Mouse (Mus musculus) 3134 (cell line): ENCODE results near the gene Fnbp4.
"Not testable (repeated sequence)": the region's sequence is repeated elsewhere in the genome, so short reads cannot be mapped to it uniquely, and the experiment has no call there.

Experiments used
- DNase-seq: peaks from one replicate; pipeline ENCODE4 v3.0.0-alpha.2; 2011; ENCODE audit warnings: low spot score; ENCODE audit not compliant: insufficient read length; ENCODE audit errors: extremely low read depth

Fnbp4 gene

GRCm38 (mm10) chr2:90782458-90782857 lies 37.3 kb downstream of the Fnbp4 start, which contains the start of gene Agbl2:
Gene Agbl2 (plus strand): TSS chr2:90782727.
- DNase-seq = no peak

- peak; percentile 10 for DNase-seq
Measured at GRCm38 (mm10) chr2:90782901-90783486, 37.8 kb downstream of the Fnbp4 start.

GRCm38 (mm10) chr2:90788126-90788525 lies 43.0 kb downstream of the Fnbp4 start:
- no peak for DNase-seq

DNA sequence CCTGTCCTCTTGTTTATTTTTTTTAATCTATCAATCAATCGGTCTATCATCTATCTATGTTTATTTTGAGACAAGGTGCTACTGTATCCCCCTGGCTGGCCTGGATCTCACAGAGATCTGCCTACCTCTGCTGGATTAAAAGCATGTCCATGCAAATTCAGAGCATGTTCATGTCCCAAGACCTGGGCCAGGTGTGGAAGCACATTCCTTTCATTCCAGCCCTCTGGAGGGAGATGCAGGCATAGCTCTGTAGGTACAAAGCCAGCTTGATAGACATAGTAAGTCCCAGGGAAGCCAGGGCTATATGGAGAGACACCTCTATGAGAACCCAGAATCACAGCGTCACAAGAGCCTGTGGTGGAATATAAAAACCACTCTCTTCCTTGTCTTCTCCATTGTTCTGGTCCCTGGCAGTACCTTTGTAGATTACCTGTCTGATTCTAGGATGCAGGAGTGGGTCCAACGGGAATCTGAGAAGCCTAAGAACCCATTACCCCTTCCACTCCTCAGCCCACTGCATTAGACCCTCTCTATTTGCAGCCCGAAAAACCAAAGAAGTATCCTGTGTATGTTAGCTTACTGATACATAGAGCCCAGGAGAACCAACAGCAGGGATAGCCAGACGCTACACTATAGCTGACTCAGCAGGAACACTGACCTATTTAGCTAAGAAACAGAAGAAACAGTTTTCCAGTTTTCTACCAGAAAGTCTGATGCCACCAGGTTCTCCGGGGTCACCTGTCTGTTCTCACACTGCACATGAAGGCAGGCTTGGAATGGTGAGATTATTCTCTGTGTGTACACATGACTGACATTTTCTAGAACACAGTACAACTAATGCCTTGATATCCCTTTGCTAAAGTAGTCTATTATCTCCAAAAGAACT lies 63.3 kb downstream of the Fnbp4 start:
- DNase-seq = no peak

- DNase-seq = no peak
Measured at GRCm38 (mm10) chr2:90810751-90811150, 65.6 kb downstream of the Fnbp4 start.

GRCm38 (mm10) chr2:90815266-90815665 lies 70.1 kb downstream of the Fnbp4 start:
- DNase-seq = no peak

DNA sequence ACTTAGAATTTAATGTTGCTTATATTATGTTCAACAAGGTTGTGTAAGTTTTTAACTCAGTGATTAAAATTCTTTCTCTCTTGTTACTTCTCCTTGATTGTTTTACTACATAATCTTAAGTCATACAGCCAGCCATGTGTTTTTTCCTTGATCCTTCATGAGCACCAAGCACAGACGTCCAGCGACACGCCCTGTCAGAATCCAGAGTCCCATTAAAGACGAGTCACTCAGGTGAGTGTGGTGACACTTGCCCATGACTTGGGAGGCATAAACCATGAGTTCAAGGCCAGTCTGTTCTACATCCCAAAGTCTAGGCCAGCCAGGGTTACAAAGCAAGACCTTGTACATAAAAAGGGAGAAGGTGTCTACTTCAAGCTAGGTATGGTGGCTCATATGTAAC lies 71.0 kb downstream of the Fnbp4 start:
- no peak for DNase-seq

DNA sequence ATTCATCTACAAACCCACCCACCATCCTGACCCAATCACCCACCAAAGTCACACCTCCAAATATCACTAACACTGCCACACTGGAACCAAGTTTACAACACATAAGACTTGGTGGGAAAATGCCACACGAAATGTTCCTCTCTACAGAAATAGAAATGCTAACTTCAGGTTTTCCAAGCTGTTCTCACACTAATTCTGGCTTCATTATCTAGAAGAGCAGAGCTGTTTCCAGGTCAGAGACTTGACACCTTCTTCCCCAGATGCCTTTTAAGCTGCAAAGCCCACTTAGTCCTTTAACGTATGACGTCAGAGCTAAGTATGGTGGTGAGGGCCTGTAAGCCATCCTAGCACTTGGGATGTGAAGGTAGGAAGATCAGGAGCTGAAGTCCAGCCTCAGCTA lies 73.5 kb downstream of the Fnbp4 start:
- DNase-seq = no peak

DNA sequence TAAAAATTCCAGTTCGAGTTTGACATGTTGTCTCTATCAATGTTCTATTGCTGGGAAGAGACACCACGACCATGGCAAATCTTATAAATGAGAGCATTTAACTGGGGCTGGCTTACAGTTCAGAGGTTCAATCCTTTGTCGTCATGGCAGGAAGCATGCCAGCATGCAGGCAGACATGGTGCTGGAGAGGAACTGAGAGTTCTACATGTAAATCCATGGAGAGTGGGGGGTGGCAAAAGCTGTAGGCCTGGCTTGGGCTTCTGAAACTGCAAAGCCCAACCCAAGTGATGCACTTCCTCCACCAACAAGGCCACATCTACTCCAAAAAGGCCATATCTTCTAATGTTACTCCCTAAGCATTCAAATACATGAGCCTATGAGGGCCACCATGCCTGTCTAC lies 75.7 kb downstream of the Fnbp4 start:
- DNase-seq = no peak

DNA sequence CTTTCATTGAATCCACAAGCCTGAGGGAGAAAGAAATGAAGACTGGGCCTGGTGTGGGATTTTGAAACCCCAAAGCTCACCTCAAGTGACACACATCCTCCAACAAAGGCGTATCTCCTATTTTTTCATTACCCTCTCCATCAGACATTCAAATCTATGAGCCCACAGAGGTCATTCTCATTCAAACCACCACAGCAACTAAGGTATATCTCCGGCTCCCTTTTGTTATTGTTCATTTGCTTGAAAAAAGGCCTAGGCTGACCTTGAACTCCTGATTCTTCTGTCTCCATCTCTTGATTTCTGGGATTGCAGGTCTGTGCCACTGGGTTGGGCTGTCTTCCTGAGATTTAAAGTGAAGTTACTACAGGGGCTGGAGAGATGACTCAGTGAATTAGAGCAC lies 77.8 kb downstream of the Fnbp4 start:
- no peak for DNase-seq

GRCm38 (mm10) chr2:90823781-90824180 lies 78.6 kb downstream of the Fnbp4 start:
- DNase-seq = no peak

DNA sequence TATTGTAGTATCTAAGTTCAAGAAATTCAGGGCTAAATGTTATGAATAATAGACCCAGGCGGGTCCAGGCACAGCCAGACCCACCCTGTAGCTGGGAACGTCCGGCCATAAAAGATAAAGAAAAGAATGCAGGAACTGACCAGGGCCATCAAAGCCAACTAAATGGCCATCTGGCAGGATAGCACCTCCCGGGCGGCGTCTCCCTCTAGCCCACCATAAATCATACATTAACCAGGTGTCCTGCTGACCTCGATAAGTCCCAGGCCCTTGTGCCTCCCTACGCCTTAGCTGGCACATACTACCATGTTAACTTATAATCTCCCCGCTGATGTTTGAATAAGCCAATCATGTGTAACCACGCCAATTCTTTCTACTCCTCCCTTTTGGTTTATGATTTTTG lies 79.4 kb downstream of the Fnbp4 start:
- not testable (repeated sequence) for DNase-seq

DNA sequence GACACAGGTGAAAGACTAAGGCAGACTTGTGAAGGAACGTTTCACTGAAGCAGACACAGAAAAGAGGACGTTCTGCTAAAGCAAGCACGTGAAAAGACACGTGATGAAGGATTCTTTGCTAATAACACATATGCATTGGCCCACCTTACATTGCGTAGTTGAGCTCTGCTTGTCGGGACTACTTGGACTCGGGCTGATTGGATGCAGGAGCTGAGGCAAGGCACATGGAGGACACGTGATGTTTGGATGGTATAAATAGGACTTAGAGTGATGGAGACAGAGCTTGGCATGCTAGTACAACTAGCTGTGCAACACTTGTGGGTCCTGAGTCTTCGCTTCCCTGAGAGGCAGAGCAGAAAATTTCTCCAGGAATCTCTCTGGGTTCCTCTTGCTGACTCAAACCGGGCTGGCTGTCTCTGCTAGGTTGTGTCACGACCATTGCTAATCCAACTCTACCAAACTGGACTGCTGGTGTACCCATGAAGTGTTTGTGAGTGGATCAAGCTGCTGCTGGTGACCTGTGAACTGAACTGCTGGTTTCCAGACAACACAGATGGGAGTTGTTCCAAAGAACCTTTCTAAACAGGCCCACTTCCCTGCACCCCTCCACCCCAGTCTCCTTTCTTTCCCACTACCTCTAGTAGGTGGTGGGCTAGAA lies 80.5 kb downstream of the Fnbp4 start:
- DNase-seq = no peak

- no peak for DNase-seq
Measured at GRCm38 (mm10) chr2:90828739-90829138, 83.6 kb downstream of the Fnbp4 start.
